Mouse (Mus musculus): ENCODE measurements around the gene Cct3.
"Not testable (repeated sequence)": the region's sequence is repeated elsewhere in the genome, so short reads cannot be mapped to it uniquely, and the experiment has no call there.

The Cct3 gene

GRCm38 (mm10) chr3:88363700-88364099 is 66.8 kb downstream of the Cct3 start:
- peak; percentile 51 for DNase-seq

GRCm38 (mm10) chr3:88364337-88364736 is 67.4 kb downstream of the Cct3 start, which contains the start of gene Paqr6:
TSS of gene Paqr6 (plus strand) at chr3:88364584.
- DNase-seq = peak; percentile 93

GRCm38 (mm10) chr3:88365705-88366361 is 68.9 kb downstream of the Cct3 start:
- DNase-seq = no peak

GRCm38 (mm10) chr3:88366830-88367428 is 70.0 kb downstream of the Cct3 start:
- peak; percentile 65 for DNase-seq

GRCm38 (mm10) chr3:88367517-88367916 is 70.6 kb downstream of the Cct3 start:
- DNase-seq = not testable (repeated sequence)

- not testable (repeated sequence) for DNase-seq
Measured at GRCm38 (mm10) chr3:88368511-88368910, 71.6 kb downstream of the Cct3 start.
